Comparison of ENCODE assay signal across 17 mouse cellular contexts in the genomic region with DNA sequence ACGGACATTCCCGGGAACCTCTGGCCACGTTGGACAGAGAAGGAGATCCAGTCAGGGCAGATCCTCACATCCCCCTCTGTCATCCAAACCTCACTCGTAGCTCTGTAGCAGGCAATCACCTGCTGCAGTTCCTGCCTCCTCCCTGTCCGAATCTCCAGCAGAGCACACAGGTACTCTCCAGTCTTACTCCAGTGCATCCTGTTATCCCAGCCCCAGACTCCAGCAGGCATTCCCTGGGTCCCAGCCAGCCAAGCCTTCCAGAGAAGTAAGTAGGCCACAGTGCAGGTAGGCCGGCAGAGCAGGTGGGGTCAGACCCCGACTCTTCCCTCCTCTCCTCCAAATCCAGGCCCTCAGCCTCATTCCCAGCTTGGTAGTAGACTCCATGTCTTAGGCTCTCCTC.
DNase-seq lines count a peak whose midpoint lies in the region; ATAC-seq and TF ChIP-seq lines count a peak whose summit lies in the region.
"Had no signal": no experiment of that assay in that cellular context is flagged by ENCODE, and none has a peak within 500 bp of the region (broad histone marks: within the 10 kb centered on the region; RNA-seq: fewer than 3 reads in every experiment).

No protein-coding gene starts in this region.

- DNase-seq in heart, adult 11 months, result peak; percentile 85
- no peak for DNase-seq in heart, postnatal 25 days (ENCODE audit: low spot score)
- peak; percentile 47 for DNase-seq in cerebellum, adult 8-10 months
- no peak for DNase-seq in limb, embryonic 10.5 days (ENCODE audit: low spot score)
- DNase-seq in liver, postnatal 0 days, result no peak
- DNase-seq in adrenal gland, adult 8-10 months, result no peak
- DNase-seq: adrenal gland, postnatal 10 days; kidney, adult 18-20 months; kidney, postnatal 14 days; lung, adult 2 months; lung, postnatal 4 days; thymus, postnatal 25 days had no signal

- intact Hi-C loops in heart, postnatal 25 days (cut with DNase I), result no loop called here

- no peak for TF ChIP-seq EP300 in liver, postnatal 0 days (IDR thresholded peaks at IDR 0.05; ENCODE audit: low read depth)

- H3K9ac ChIP-seq in liver, postnatal 0 days (replicated peaks), result no peak overlapping the region
- H3K9ac ChIP-seq in forebrain, embryonic 13.5 days, result no peak overlapping the region
- H3K9ac ChIP-seq: neural tube, embryonic 13.5 days had no signal

- 89% methylated on average over 7 of the region's 7 CpGs for WGBS in limb, embryonic 10.5 days
- WGBS in liver, postnatal 0 days (ENCODE audit: insufficient replicate concordance), result 79% methylated on average over 7 of the region's 7 CpGs
- 89% methylated on average over 7 of the region's 7 CpGs for WGBS in forebrain, embryonic 13.5 days

- no peak overlapping the region for H3K4me3 ChIP-seq in limb, embryonic 10.5 days
- H3K4me3 ChIP-seq in liver, postnatal 0 days (ENCODE audit: low read depth, low read length), result 0 out of 2 replicates have a peak overlapping the region, but pooled peaks have one; percentile 8
- no peak overlapping the region for H3K4me3 ChIP-seq in forebrain, embryonic 13.5 days
- H3K4me3 ChIP-seq: neural tube, embryonic 13.5 days had no signal

- H3K27me3 ChIP-seq in limb, embryonic 10.5 days (ENCODE audit: low read depth, poor library complexity, severe bottlenecking), result no peaks in the 10 kb centered on the region
- H3K27me3 ChIP-seq in liver, postnatal 0 days (ENCODE audit: insufficient read depth, low read length), result no peaks in the 10 kb centered on the region
- H3K27me3 ChIP-seq in forebrain, embryonic 13.5 days, result no peaks in the 10 kb centered on the region
- H3K27me3 ChIP-seq: neural tube, embryonic 13.5 days had no signal

- peaks cover 35% of the 10 kb centered on the region for H3K4me1 ChIP-seq in limb, embryonic 10.5 days
- no peaks in the 10 kb centered on the region for H3K4me1 ChIP-seq in liver, postnatal 0 days (ENCODE audit: insufficient read depth)
- no peaks in the 10 kb centered on the region for H3K4me1 ChIP-seq in forebrain, embryonic 13.5 days

- peak overlapping the region; percentile 66 for H3K27ac ChIP-seq in limb, embryonic 10.5 days
- no peak overlapping the region for H3K27ac ChIP-seq in liver, postnatal 0 days (ENCODE audit: low read depth)
- H3K27ac ChIP-seq in forebrain, embryonic 13.5 days, result no peak overlapping the region
- H3K27ac ChIP-seq: hindbrain, postnatal 0 days; neural tube, embryonic 13.5 days had no signal

- no peaks in the 10 kb centered on the region; the same call in 1 of the 2 replicates for H3K36me3 ChIP-seq in limb, embryonic 10.5 days
- no peaks in the 10 kb centered on the region for H3K36me3 ChIP-seq in liver, postnatal 0 days (replicated peaks; ENCODE audit: insufficient read depth, low read length)
- H3K36me3 ChIP-seq in forebrain, embryonic 13.5 days (ENCODE audit: poor library complexity, severe bottlenecking), result no peaks in the 10 kb centered on the region
- H3K36me3 ChIP-seq: neural tube, embryonic 13.5 days had no signal

- no peak for TF ChIP-seq CTCF in liver, postnatal 0 days (IDR thresholded peaks at IDR 0.05; ENCODE audit: low read depth)

- no peak for ATAC-seq in liver, postnatal 0 days
- ATAC-seq in forebrain, embryonic 13.5 days, result no peak
- ATAC-seq: forebrain, embryonic 16.5 days; hindbrain, postnatal 0 days had no signal

- no peaks in the 10 kb centered on the region for H3K9me3 ChIP-seq in limb, embryonic 10.5 days (replicated peaks)
- no peaks in the 10 kb centered on the region for H3K9me3 ChIP-seq in liver, postnatal 0 days (ENCODE audit: low read length)
- no peaks in the 10 kb centered on the region for H3K9me3 ChIP-seq in forebrain, embryonic 13.5 days (replicated peaks)
- H3K9me3 ChIP-seq: neural tube, embryonic 13.5 days had no signal

- peak overlapping the region; percentile 32; the same call in 1 of the 2 replicates for H3K4me2 ChIP-seq in liver, postnatal 0 days (ENCODE audit: low read depth, low read length)
- no peak overlapping the region for H3K4me2 ChIP-seq in forebrain, embryonic 13.5 days
- H3K4me2 ChIP-seq: midbrain, embryonic 11.5 days; neural tube, embryonic 13.5 days had no signal

Comparison
In these comparisons a context has a peak if more than half of its experiments do, and no peak if none do; other contexts are left out.
1. DNase-seq: peak in heart, adult 11 months (single experiment) and cerebellum, adult 8-10 months (single experiment); none in heart, postnatal 25 days (single experiment), limb, embryonic 10.5 days (single experiment), liver, postnatal 0 days (single experiment) and adrenal gland, adult 8-10 months (single experiment).